Mouse (Mus musculus): Measurements from ENCODE around the gene Ddx54. TPM values are rescaled to one million over a fixed set of nuclear protein-coding genes. Genes with fewer than 3 reads are reported as not detected.

The Ddx54 gene
- total RNA-seq, 4 experiments from 2014 or later, result 32.4 to 36.9 (median 35.7) TPM

GRCm38 (mm10) chr5:120640094-120640493, 27.6 kb downstream of the Ddx54 start:
- no peak for DNase-seq (ENCODE audit: low spot score in 2 of 2)

DNA sequence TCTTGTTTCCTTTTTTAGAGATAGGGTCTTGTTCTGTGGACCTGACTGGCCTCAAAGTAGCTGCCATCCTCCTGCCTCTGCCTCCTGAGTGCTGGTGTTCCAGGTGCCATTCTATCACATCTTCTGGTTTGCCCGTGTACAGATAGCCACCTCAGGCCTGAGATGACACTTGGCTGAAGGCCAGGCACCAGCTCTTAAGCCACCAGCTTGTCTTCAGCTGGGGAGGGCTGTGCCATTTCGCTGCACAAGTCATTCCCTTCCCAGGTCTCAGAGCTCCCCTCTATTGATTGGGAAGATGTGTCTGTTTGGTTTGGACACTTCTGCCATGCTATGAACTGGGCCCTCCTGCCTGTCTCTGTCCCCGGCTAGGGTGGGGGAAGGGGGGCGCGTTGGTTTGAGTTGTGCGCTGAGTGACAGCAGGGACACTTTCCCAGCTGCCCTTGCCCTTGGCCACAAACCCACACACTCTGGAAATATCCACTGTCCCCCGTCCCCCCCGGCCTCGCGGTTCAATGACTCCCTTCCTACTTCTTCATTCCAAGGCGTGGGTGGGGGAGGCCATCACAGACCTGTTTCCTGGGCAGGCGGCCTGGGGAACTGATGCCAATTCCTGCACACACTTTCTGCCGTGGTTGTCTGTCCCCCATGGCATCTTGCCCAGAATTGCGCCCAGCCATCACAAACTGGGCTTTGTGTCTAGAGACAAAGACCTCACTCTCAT, 31.0 kb downstream of the Ddx54 start:
- DNase-seq (ENCODE audit: low spot score in 2 of 2), result no peak

- no peak for DNase-seq (ENCODE audit: low spot score in 2 of 2)
Observed at GRCm38 (mm10) chr5:120644227-120644626, 31.7 kb downstream of the Ddx54 start.

- no peak for DNase-seq (ENCODE audit: low spot score in 2 of 2)
Observed at GRCm38 (mm10) chr5:120645851-120646250, 33.3 kb downstream of the Ddx54 start.

DNA sequence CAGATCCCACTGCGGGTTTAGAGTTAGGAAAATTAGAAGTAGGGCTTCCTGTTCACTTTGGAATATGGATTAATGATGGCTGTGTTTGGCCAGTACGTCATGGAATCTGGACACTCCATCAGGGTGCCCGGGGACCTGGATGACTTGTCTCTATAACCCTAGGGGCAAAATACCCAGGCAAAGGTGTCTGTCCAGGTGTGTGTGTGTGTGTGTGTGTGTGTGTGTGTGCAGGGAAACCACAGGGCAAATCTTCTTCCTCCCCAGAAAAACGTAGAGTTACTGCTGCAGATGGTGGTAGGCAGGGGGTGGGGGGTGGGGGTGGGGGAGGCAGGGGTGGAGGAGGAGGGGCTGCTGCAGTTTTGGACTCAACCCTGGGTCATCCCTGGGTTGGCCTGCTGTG, 34.8 kb downstream of the Ddx54 start:
- no peak for DNase-seq (ENCODE audit: low spot score in 2 of 2)

GRCm38 (mm10) chr5:120647814-120648491, 35.4 kb downstream of the Ddx54 start:
- DNase-seq (ENCODE audit: low spot score in 2 of 2), result peak in 1 of 2 experiments; percentile 55

- DNase-seq (ENCODE audit: low spot score in 2 of 2), result peak; percentile 64 to 85
Observed at GRCm38 (mm10) chr5:120648569-120649373, 36.2 kb downstream of the Ddx54 start, which contains the start of gene Rasal1. Gene Rasal1 (plus strand): TSS chr5:120648812.

DNA sequence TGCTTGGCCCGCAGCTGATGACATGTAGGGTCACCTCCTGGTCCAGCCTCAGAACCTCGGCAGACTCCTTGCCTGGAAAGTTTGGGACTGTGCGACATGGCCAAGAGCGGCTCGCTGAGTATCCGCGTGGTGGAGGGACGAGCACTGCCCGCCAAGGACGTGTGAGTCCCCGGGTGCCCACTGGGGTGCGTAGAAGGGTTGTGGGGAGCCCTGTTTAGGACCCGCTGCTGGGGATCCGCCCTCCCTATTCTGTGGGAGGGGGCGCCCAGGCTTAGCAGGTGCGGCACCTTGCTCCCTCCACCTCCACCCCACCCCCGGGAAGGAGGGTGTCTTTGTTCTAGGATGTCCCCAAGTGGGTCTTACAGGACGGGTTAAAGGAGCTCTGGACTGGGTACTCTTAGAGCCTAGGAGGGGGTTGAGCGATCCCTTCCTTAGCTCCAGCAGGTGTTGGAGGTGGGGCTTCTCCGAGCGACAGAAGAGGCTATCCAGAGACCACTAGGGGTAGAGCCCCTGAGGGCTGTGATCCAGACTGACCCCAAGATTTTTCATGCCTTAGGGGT, 36.9 kb downstream of the Ddx54 start:
- peak in 1 of 2 experiments; percentile 42 for DNase-seq (ENCODE audit: low spot score in 2 of 2)

DNA sequence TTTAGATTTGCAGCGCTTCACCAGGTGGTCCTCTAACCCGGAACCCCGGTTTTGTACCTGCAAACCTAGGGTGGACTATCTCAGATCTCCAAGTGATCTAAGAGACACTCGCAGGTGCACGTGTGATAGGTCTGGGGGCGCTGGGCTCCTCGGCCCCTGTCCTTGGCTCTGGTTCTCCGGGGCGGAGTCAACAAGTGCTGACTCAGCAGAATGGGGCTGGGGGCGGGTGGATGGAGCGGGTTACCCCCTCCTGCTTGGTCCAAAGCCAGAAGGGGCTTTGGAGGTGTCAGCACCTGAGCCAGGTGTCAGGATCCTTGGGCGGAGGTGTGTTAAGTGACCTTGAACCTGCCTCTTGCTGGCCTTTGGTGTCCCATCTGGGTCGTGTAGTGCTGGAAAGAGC, 37.4 kb downstream of the Ddx54 start:
- no peak for DNase-seq (ENCODE audit: low spot score in 2 of 2)

DNA sequence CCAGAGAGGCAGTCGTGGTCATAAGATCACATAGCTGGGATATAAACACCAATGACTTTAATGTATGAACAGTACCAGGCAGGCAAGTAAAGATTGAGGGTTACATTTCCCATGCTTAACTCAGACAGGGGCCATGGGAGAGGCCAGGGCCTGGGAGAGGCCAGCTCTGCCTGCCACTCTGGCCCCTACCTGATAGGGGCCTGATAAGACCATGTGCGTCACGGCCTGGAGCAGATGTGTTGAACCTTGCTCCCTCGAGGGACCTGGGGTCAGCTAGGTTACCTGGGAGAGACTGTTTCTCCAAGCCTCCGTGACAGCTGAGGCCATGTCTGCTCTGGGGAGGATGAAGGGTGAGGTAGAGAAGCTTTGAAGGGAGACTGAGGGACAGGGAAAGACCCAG, 38.7 kb downstream of the Ddx54 start:
- DNase-seq (ENCODE audit: low spot score in 2 of 2), result no peak

DNA sequence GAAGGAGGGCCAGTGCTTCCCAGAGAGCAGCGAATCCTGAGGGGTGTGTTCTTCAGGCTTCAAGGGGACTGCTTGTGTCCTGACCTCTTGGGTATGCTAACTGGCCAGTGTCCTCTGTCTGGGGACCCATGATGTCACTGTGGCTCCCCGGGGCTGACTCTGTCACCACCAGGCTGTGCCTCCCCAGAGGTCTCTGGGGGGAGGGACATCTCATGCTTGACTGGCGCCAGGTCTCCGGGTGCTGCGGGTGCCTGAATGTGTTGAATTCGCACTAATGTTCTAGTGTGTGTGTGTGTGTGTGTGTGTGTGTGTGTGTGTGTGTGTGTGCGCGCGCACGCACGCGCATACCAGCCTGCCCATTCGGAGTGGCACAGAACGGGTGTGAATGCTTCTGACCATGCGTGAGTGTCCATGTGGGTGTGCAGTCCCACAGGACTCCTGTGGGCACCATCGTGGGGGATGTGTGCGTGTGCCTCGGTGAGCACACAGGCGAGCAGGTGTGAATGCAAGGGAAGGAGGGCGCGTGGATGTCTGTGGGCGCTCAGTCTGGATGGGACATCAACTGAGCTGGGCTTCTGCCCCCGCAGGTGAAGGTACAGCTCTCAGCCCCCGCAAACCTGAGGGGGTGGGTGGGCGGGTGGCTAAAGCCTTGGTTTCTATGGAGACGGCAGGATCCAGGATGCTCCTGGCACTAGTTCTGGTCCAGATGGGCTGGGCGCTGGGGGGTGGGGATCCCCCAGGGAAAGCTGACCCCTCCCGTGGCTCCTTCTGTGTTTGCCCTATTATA, 40.6 kb downstream of the Ddx54 start:
- peak in 1 of 2 experiments; percentile 69 for DNase-seq (ENCODE audit: low spot score in 2 of 2)

- DNase-seq (ENCODE audit: low spot score in 2 of 2), result no peak
Observed at GRCm38 (mm10) chr5:120653873-120654272, 41.3 kb downstream of the Ddx54 start.

DNA sequence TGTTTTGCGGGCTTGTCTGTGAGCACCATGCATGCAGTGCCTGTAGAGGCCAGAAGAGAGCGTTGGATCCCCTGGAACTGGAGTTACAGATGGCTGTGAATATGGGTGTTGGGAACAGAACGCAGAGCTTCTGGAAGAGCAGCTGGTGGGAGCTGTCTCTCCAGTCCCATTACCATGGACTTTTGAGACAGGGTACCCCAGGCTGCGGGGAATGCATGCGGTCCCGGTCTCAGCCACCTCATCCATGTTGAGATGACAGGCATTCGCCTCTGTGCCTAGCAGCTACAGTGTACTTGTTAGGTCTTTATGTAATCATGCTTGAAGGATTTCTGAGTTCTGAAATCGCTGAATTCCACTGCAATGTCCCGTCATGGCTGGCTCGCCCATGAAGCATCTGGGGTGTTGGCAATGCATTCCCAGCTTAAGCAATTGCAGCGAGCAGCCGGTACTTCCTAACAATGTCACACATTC, 43.8 kb downstream of the Ddx54 start:
- peak in 1 of 2 experiments; percentile 77 for DNase-seq (ENCODE audit: low spot score in 2 of 2)

GRCm38 (mm10) chr5:120660816-120661215, 48.3 kb downstream of the Ddx54 start:
- no peak for DNase-seq (ENCODE audit: low spot score in 2 of 2)

DNA sequence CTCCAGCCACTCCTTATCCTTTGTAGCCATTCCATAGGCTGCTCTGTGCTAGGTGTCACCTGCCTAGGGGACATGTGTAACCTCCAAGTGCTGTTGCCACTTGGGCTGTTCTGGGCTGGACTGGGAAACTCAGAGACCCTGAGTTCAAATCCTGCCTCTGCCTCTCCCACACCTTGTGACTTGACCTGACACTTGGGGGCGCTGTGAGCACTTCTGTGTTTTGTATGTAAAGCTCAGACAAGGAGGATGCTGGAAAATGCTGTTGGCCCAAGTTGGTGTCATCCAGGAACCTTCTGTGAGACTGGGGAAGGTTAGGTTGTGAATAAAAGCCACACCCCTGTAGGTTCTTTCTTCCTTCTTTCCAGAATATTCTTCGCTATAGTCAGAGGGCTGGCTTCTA, 52.3 kb downstream of the Ddx54 start:
- no peak for DNase-seq (ENCODE audit: low spot score in 2 of 2)

GRCm38 (mm10) chr5:120668761-120669160, 56.2 kb downstream of the Ddx54 start:
- DNase-seq (ENCODE audit: low spot score in 2 of 2), result no peak

DNA sequence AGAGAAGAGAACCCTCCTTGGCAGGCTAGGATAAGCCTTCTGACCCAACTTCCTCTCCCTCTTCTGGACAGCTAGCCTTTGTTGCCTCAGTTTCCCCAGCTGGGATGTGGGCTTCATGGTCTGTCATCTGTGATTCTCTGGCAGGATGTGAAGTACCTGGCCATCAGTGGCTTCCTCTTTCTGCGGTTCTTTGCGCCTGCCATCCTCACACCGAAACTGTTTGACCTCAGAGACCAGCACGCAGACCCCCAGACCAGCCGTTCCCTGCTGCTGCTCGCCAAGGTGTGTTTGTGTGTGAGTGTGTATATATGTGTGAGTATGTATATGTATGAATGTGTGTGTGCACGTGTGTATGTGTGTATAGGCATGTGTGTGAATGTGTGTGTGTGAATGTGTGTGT, 57.6 kb downstream of the Ddx54 start:
- no peak for DNase-seq (ENCODE audit: low spot score in 2 of 2)

DNA sequence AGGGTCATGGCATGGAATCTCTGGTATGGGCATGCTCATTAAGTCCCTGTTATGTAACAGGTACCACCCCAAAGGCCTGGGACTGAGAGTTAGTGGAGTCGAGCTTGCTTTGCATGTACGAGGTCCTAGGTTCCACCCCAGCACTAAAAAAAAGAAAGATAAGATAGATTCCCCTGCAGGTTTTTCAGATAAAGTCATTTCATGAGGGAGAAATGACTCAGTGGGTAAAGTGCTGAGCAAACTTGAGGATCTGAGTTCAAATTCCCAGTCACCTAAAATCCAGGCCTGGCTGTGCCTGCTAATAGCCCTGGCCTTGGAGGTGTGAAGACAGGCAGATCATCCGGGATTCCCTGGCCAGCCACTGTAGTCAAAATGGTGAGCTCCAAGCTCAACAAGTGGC, 59.3 kb downstream of the Ddx54 start:
- no peak for DNase-seq (ENCODE audit: low spot score in 2 of 2)

DNA sequence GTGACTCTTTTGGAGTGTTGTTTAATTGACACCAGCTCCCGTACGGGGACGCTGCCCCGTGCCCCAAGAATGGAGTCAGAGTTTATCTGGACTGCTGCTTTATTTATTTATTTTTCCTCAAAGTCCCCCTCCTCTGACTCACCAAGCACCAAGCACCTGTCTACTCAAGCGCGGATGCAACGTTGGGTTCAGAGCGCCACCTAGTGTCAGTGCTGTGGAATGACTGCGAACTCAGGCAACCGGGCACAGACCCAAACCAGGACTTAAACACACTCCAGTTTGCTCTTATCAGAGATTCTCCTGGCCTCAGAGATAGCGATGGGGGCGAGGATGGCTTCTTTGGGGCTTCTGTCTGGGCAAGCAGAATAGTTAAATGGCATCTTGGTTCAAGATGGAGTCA, 61.1 kb downstream of the Ddx54 start:
- DNase-seq (ENCODE audit: low spot score in 2 of 2), result no peak

GRCm38 (mm10) chr5:120674229-120675145, 61.9 kb downstream of the Ddx54 start:
- no peak for DNase-seq (ENCODE audit: low spot score in 2 of 2)

Data from left cerebral cortex, adult 8-10 months (tissue).